Mouse (Mus musculus) heart, postnatal 25 days (tissue): ENCODE measurements around the gene Nhlrc4. TPM values are rescaled to one million over a fixed set of nuclear protein-coding genes. Genes with fewer than 3 reads are reported as not detected.

Experiments used
- DNase-seq: peaks from one replicate; pipeline ENCODE4 v3.0.0; 2022; ENCODE audit warnings: low spot score
- intact Hi-C: fragments of 180-260 bp; cut with DNase I; formaldehyde crosslinking; loops from one replicate; pipeline ENCODE4 v1.15.1; 2025
- total RNA-seq, 2 experiments: library from RNA; stranded (reverse); gene quantifications; 2 replicates each; pipeline ENCODE4 v1.2.3; 2021

The Nhlrc4 gene
- total RNA-seq, 2 experiments from 2014 or later: not detected

- intact Hi-C loops: no loop called here
- no peak for DNase-seq
Measured at GRCm38 (mm10) chr17:25959630-25960467, 15.1 kb upstream of the Nhlrc4 start.

- intact Hi-C loops: no loop called here
Measured at GRCm38 (mm10) chr17:25958771-25959494, 14.2 kb upstream of the Nhlrc4 start.

GRCm38 (mm10) chr17:25957586-25958051, 12.9 kb upstream of the Nhlrc4 start:
- intact Hi-C loops: no loop called here
- DNase-seq: no peak

More at GRCm38 (mm10) chr17:25958771-25959494, 14.2 kb upstream of the Nhlrc4 start:
- no peak for DNase-seq

- no peak for DNase-seq
- intact Hi-C loops: no loop called here
Measured at GRCm38 (mm10) chr17:25956631-25957030, 11.9 kb upstream of the Nhlrc4 start.

- intact Hi-C loops: no loop called here
- DNase-seq: no peak
Measured at GRCm38 (mm10) chr17:25956201-25956600, 11.4 kb upstream of the Nhlrc4 start.

GRCm38 (mm10) chr17:25955736-25956135, 11.0 kb upstream of the Nhlrc4 start:
- intact Hi-C loops: no loop called here
- DNase-seq: no peak

- intact Hi-C loops: no loop called here
- no peak for DNase-seq
Measured at GRCm38 (mm10) chr17:25954671-25955070, 9.9 kb upstream of the Nhlrc4 start.

GRCm38 (mm10) chr17:25953161-25953560, 8.4 kb upstream of the Nhlrc4 start:
- DNase-seq: no peak
- intact Hi-C loops: no loop called here

- DNase-seq: no peak
- intact Hi-C loops: no loop called here
Measured at GRCm38 (mm10) chr17:25951803-25952623, 7.3 kb upstream of the Nhlrc4 start, which contains the start of gene A930017K11Rik. Gene A930017K11Rik (minus strand): TSS chr17:25952565.

GRCm38 (mm10) chr17:25951225-25951802, 6.6 kb upstream of the Nhlrc4 start:
- DNase-seq: no peak
- intact Hi-C loops: no loop called here

GRCm38 (mm10) chr17:25950706-25951105, 5.9 kb upstream of the Nhlrc4 start:
- intact Hi-C loops: no loop called here
- no peak for DNase-seq

- intact Hi-C loops: loop anchor here (10.0 kb wide), 1 partner anchor 55 kb away; no protein-coding TSS in a partner anchor
- DNase-seq: no peak
Measured at GRCm38 (mm10) chr17:25949981-25950380, 5.2 kb upstream of the Nhlrc4 start.

GRCm38 (mm10) chr17:25948051-25948450, 3.3 kb upstream of the Nhlrc4 start:
- intact Hi-C loops: loop anchor here (10.0 kb wide), 1 partner anchor 53 kb away; no protein-coding TSS in a partner anchor
- no peak for DNase-seq

- intact Hi-C loops: loop anchor here (10.0 kb wide), 1 partner anchor 53 kb away; no protein-coding TSS in a partner anchor
- no peak for DNase-seq
Measured at GRCm38 (mm10) chr17:25947576-25947975, 2.8 kb upstream of the Nhlrc4 start.

GRCm38 (mm10) chr17:25946891-25947290, 2.1 kb upstream of the Nhlrc4 start:
- no peak for DNase-seq
- intact Hi-C loops: loop anchor here (10.0 kb wide), 1 partner anchor 52 kb away; no protein-coding TSS in a partner anchor

GRCm38 (mm10) chr17:25946349-25946748, 1.6 kb upstream of the Nhlrc4 start:
- intact Hi-C loops: loop anchor here (10.0 kb wide), 1 partner anchor 52 kb away; no protein-coding TSS in a partner anchor
- no peak for DNase-seq

GRCm38 (mm10) chr17:25945517-25946155, 875 bp upstream of the Nhlrc4 start:
- intact Hi-C loops: loop anchor here (10.0 kb wide), 1 partner anchor 51 kb away; no protein-coding TSS in a partner anchor
- DNase-seq: no peak

GRCm38 (mm10) chr17:25943769-25944168, 992 bp downstream of the Nhlrc4 start:
- no peak for DNase-seq
- intact Hi-C loops: loop anchor here (5.0 to 10.0 kb wide), 2 partner anchors 44 to 49 kb away; partner anchors contain the start of gene Capn15

- intact Hi-C loops: loop anchor here (5.0 to 10.0 kb wide), 2 partner anchors 44 to 48 kb away; partner anchors contain the start of gene Capn15
- DNase-seq: no peak
Measured at GRCm38 (mm10) chr17:25943221-25943620, 1.5 kb downstream of the Nhlrc4 start.
